Mouse (Mus musculus): ENCODE data around the gene Prss36. TPM values are rescaled to one million over a fixed set of nuclear protein-coding genes. Genes with fewer than 3 reads are reported as not detected.
"Not testable (repeated sequence)": the region's sequence is repeated elsewhere in the genome, so short reads cannot be mapped to it uniquely, and the experiment has no call there.

Prss36 gene
- polyA plus RNA-seq, 1 experiment from 2014 or later, result 10.7 TPM

GRCm38 (mm10) chr7:127967922-127968828, 21.6 kb upstream of the Prss36 start:
- H3K9me3 ChIP-seq (replicated peaks; ENCODE audit: control insufficient read depth, low read length), result no peaks in the 10 kb centered on the region
- peak overlapping the region; percentile 94 for H3K4me3 ChIP-seq (replicated peaks; ENCODE audit: low read length)
- H3K36me3 ChIP-seq (ENCODE audit: control insufficient read depth, insufficient read depth, low read length), result peaks cover 21% of the 10 kb centered on the region
- H3K9ac ChIP-seq (ENCODE audit: low read length), result peak overlapping the region; percentile 98
- H3K4me1 ChIP-seq (ENCODE audit: control insufficient read depth, insufficient read depth, low read length), result peaks cover 16% of the 10 kb centered on the region
- no peaks in the 10 kb centered on the region for H3K27me3 ChIP-seq (ENCODE audit: control insufficient read depth, insufficient read depth, low read length)
- peak; percentile 49; the same call in 1 of the 2 replicates for ATAC-seq (ENCODE audit: insufficient read depth, low FRiP score)
- WGBS, result under 1% methylated on average over 42 of the region's 42 CpGs
- peak overlapping the region; percentile 94 for H3K27ac ChIP-seq (ENCODE audit: low read length)
- peak overlapping the region; percentile 82 for H3K4me2 ChIP-seq (ENCODE audit: low read depth, low read length)

GRCm38 (mm10) chr7:127967004-127967921, 20.7 kb upstream of the Prss36 start, which contains the start of gene Fus:
TSS of gene Fus (plus strand) at chr7:127967457.
- H3K9ac ChIP-seq (ENCODE audit: low read length), result peak within 1 kb of the TSS; percentile 98
- peak within 1 kb of the TSS; percentile 94 for H3K27ac ChIP-seq (ENCODE audit: low read length)
- peak within 1 kb of the TSS; percentile 94 for H3K4me3 ChIP-seq (replicated peaks; ENCODE audit: low read length)
- peaks cover 13% of the 10 kb centered on the region for H3K36me3 ChIP-seq (ENCODE audit: control insufficient read depth, insufficient read depth, low read length)
- no peaks in the 10 kb centered on the region for H3K9me3 ChIP-seq (replicated peaks; ENCODE audit: control insufficient read depth, low read length)
- peak within 1 kb of the TSS; percentile 82 for H3K4me2 ChIP-seq (ENCODE audit: low read depth, low read length)
- peak; percentile 96 for ATAC-seq (ENCODE audit: insufficient read depth, low FRiP score)
- H3K27me3 ChIP-seq (ENCODE audit: control insufficient read depth, insufficient read depth, low read length), result no peaks in the 10 kb centered on the region
- H3K4me1 ChIP-seq (ENCODE audit: control insufficient read depth, insufficient read depth, low read length), result peaks cover 16% of the 10 kb centered on the region
- under 1% methylated on average over 92 of the region's 92 CpGs for WGBS

- Histone ChIP-seq H3K27me3 (ENCODE audit: control insufficient read depth, insufficient read depth, low read length) (no peaks in the 10 kb centered on the region), H3K4me1 (ENCODE audit: control insufficient read depth, insufficient read depth, low read length) (peaks cover 16% of the 10 kb centered on the region), H3K27ac (ENCODE audit: low read length) (peak overlapping the region; percentile 94), H3K4me2 (ENCODE audit: low read depth, low read length) (peak overlapping the region; percentile 56), H3K36me3 (ENCODE audit: control insufficient read depth, insufficient read depth, low read length) (peaks cover 7% of the 10 kb centered on the region), H3K9ac (ENCODE audit: low read length) (peak overlapping the region; percentile 98), H3K4me3 (replicated peaks; ENCODE audit: low read length) (peak overlapping the region; percentile 94), H3K9me3 (replicated peaks; ENCODE audit: control insufficient read depth, low read length) (no peaks in the 10 kb centered on the region)
- 6% methylated on average over 10 of the region's 10 CpGs for WGBS
- ATAC-seq (ENCODE audit: insufficient read depth, low FRiP score), result no peak; the same call in 1 of the 2 replicates
These were observed 19.9 kb upstream of the Prss36 start for GRCm38 (mm10) chr7:127966371-127966918.

GRCm38 (mm10) chr7:127959364-127959763, 12.8 kb upstream of the Prss36 start:
- no peaks in the 10 kb centered on the region for H3K27me3 ChIP-seq (ENCODE audit: control insufficient read depth, insufficient read depth, low read length)
- no peak for ATAC-seq (ENCODE audit: insufficient read depth, low FRiP score)
- H3K9ac ChIP-seq (ENCODE audit: low read length), result no peak overlapping the region
- WGBS, result 54% methylated on average over 5 of the region's 5 CpGs
- no peaks in the 10 kb centered on the region for H3K4me1 ChIP-seq (ENCODE audit: control insufficient read depth, insufficient read depth, low read length)
- H3K9me3 ChIP-seq (replicated peaks; ENCODE audit: control insufficient read depth, low read length), result no peaks in the 10 kb centered on the region
- H3K27ac ChIP-seq (ENCODE audit: low read length), result no peak overlapping the region
- H3K36me3 ChIP-seq (ENCODE audit: control insufficient read depth, insufficient read depth, low read length), result no peaks in the 10 kb centered on the region
- H3K4me2 ChIP-seq (ENCODE audit: low read depth, low read length), result no peak overlapping the region
- no peak overlapping the region for H3K4me3 ChIP-seq (replicated peaks; ENCODE audit: low read length)

- no peak for ATAC-seq (ENCODE audit: insufficient read depth, low FRiP score)
- Histone ChIP-seq H3K27ac (ENCODE audit: low read length) (no peak overlapping the region), H3K36me3 (ENCODE audit: control insufficient read depth, insufficient read depth, low read length) (no peaks in the 10 kb centered on the region)
These were observed 6.5 kb upstream of the Prss36 start for GRCm38 (mm10) chr7:127952864-127953581.

GRCm38 (mm10) chr7:127944614-127945013, 1.9 kb downstream of the Prss36 start:
- H3K4me1 ChIP-seq (ENCODE audit: control insufficient read depth, insufficient read depth, low read length), result no peaks in the 10 kb centered on the region
- H3K27ac ChIP-seq (ENCODE audit: low read length), result no peak overlapping the region
- H3K36me3 ChIP-seq (ENCODE audit: control insufficient read depth, insufficient read depth, low read length), result no peaks in the 10 kb centered on the region
- ATAC-seq (ENCODE audit: insufficient read depth, low FRiP score), result peak; percentile 52
- no peaks in the 10 kb centered on the region for H3K9me3 ChIP-seq (replicated peaks; ENCODE audit: control insufficient read depth, low read length)
- WGBS, result 7% methylated on average over 23 of the region's 23 CpGs
- H3K9ac ChIP-seq (ENCODE audit: low read length), result no peak overlapping the region; the same call in 1 of the 2 replicates
- H3K4me3 ChIP-seq (replicated peaks; ENCODE audit: low read length), result 0 out of 2 replicates have a peak overlapping the region, but pooled peaks have one; percentile 5
- H3K27me3 ChIP-seq (ENCODE audit: control insufficient read depth, insufficient read depth, low read length), result peaks cover 7% of the 10 kb centered on the region
- H3K4me2 ChIP-seq (ENCODE audit: low read depth, low read length), result no peak overlapping the region

More at GRCm38 (mm10) chr7:127952864-127953581, 6.5 kb upstream of the Prss36 start:
- H3K9ac ChIP-seq (ENCODE audit: low read length), result no peak overlapping the region
- WGBS, result 36% methylated on average over 13 of the region's 13 CpGs
- H3K4me3 ChIP-seq (replicated peaks; ENCODE audit: low read length), result no peak overlapping the region
- H3K9me3 ChIP-seq (replicated peaks; ENCODE audit: control insufficient read depth, low read length), result no peaks in the 10 kb centered on the region
- H3K4me1 ChIP-seq (ENCODE audit: control insufficient read depth, insufficient read depth, low read length), result no peaks in the 10 kb centered on the region
- H3K4me2 ChIP-seq (ENCODE audit: low read depth, low read length), result no peak overlapping the region
- H3K27me3 ChIP-seq (ENCODE audit: control insufficient read depth, insufficient read depth, low read length), result no peaks in the 10 kb centered on the region

- not testable (repeated sequence) for H3K36me3 ChIP-seq (ENCODE audit: control insufficient read depth, insufficient read depth, low read length); H3K4me3 ChIP-seq (replicated peaks; ENCODE audit: low read length); H3K4me2 ChIP-seq (ENCODE audit: low read depth, low read length); H3K27ac ChIP-seq (ENCODE audit: low read length); H3K4me1 ChIP-seq (ENCODE audit: control insufficient read depth, insufficient read depth, low read length); H3K9ac ChIP-seq (ENCODE audit: low read length); H3K27me3 ChIP-seq (ENCODE audit: control insufficient read depth, insufficient read depth, low read length); H3K9me3 ChIP-seq (replicated peaks; ENCODE audit: control insufficient read depth, low read length); ATAC-seq (ENCODE audit: insufficient read depth, low FRiP score)
- 40% methylated on average over 2 of the region's 2 CpGs for WGBS
These were observed 4.4 kb downstream of the Prss36 start for GRCm38 (mm10) chr7:127942097-127942496.

GRCm38 (mm10) chr7:127936216-127936884, 10.2 kb downstream of the Prss36 start:
- Histone ChIP-seq H3K4me1 (ENCODE audit: control insufficient read depth, insufficient read depth, low read length) (peaks cover 31% of the 10 kb centered on the region), H3K36me3 (ENCODE audit: control insufficient read depth, insufficient read depth, low read length) (no peaks in the 10 kb centered on the region), H3K4me2 (ENCODE audit: low read depth, low read length) (peak overlapping the region; percentile 69), H3K9me3 (replicated peaks; ENCODE audit: control insufficient read depth, low read length) (no peaks in the 10 kb centered on the region), H3K27me3 (ENCODE audit: control insufficient read depth, insufficient read depth, low read length) (no peaks in the 10 kb centered on the region), H3K27ac (ENCODE audit: low read length) (peak overlapping the region; percentile 73; the same call in 1 of the 2 replicates), H3K9ac (ENCODE audit: low read length) (peak overlapping the region; percentile 78), H3K4me3 (replicated peaks; ENCODE audit: low read length) (peak overlapping the region; percentile 70)
- WGBS, result 54% methylated on average over 18 of the region's 18 CpGs
- no peak for ATAC-seq (ENCODE audit: insufficient read depth, low FRiP score)

Data from stomach, embryonic 16.5 days (tissue).